Mouse (Mus musculus): Measurements from ENCODE around the gene Prss21.

GRCm38 (mm10) chr17:23857913-23858312 lies 9.9 kb upstream of the Prss21 start:
- no peak for TF ChIP-seq CTCF (IDR thresholded peaks at IDR 0.05; ENCODE audit: low read depth, low read length)
- no peak for TF ChIP-seq POLR2A (IDR thresholded peaks at IDR 0.05; ENCODE audit: insufficient read depth, low read length)
- TF ChIP-seq EP300 (IDR thresholded peaks at IDR 0.05; ENCODE audit: insufficient read depth, low read depth, low read length), result no peak
